Mouse (Mus musculus) layer of hippocampus, postnatal 14 days (tissue): Measurements from ENCODE around the gene Anks1. TPM values are rescaled to one million over a fixed set of nuclear protein-coding genes. Genes with fewer than 3 reads are reported as not detected.
"Not testable (repeated sequence)": the region's sequence is repeated elsewhere in the genome, so short reads cannot be mapped to it uniquely, and the experiment has no call there.

ENCODE experiments used
- DNase-seq, 2 experiments: peaks; one replicate each; pipeline ENCODE4 v3.0.0; 2021 to 2022; ENCODE audit warnings: low spot score in 2 of 2, mixed read lengths in 1 of 2
- total RNA-seq, 2 experiments: library from RNA; stranded (reverse); gene quantifications; 2 replicates each; pipeline ENCODE4 v1.2.3; 2021

The Anks1 gene
- total RNA-seq, 2 experiments from 2014 or later, result 38.0 to 39.5 TPM

GRCm38 (mm10) chr17:27964607-27965006 lies 55.5 kb downstream of the Anks1 start:
- no peak for DNase-seq

- DNase-seq, result no peak
Observed at GRCm38 (mm10) chr17:27965292-27965691, 56.2 kb downstream of the Anks1 start.

- no peak for DNase-seq
Observed at GRCm38 (mm10) chr17:27966056-27966455, 57.0 kb downstream of the Anks1 start.

GRCm38 (mm10) chr17:27966508-27967021 lies 57.5 kb downstream of the Anks1 start:
- no peak for DNase-seq

GRCm38 (mm10) chr17:27967529-27967928 lies 58.4 kb downstream of the Anks1 start:
- no peak for DNase-seq

GRCm38 (mm10) chr17:27968033-27968750 lies 59.1 kb downstream of the Anks1 start:
- DNase-seq, result no peak

- DNase-seq, result no peak
Observed at GRCm38 (mm10) chr17:27968903-27969302, 59.8 kb downstream of the Anks1 start.

GRCm38 (mm10) chr17:27969365-27969764 lies 60.3 kb downstream of the Anks1 start:
- DNase-seq, result no peak

GRCm38 (mm10) chr17:27969896-27970295 lies 60.8 kb downstream of the Anks1 start:
- no peak for DNase-seq

GRCm38 (mm10) chr17:27970305-27970704 lies 61.2 kb downstream of the Anks1 start:
- no peak for DNase-seq

GRCm38 (mm10) chr17:27971496-27971895 lies 62.4 kb downstream of the Anks1 start:
- peak; percentile 43 to 77 for DNase-seq

- DNase-seq, result no peak
Observed at GRCm38 (mm10) chr17:27973337-27973736, 64.2 kb downstream of the Anks1 start.

- no peak for DNase-seq
Observed at GRCm38 (mm10) chr17:27976266-27976665, 67.2 kb downstream of the Anks1 start.

GRCm38 (mm10) chr17:27977008-27977636 lies 68.0 kb downstream of the Anks1 start:
- DNase-seq, result no peak

- DNase-seq, result no peak
Observed at GRCm38 (mm10) chr17:27980391-27980955, 71.4 kb downstream of the Anks1 start.

- DNase-seq, result no peak
Observed at GRCm38 (mm10) chr17:27981451-27982069, 72.5 kb downstream of the Anks1 start.

GRCm38 (mm10) chr17:27982070-27982457 lies 73.0 kb downstream of the Anks1 start:
- not testable (repeated sequence) for DNase-seq

GRCm38 (mm10) chr17:27982712-27983266 lies 73.7 kb downstream of the Anks1 start:
- no peak for DNase-seq

GRCm38 (mm10) chr17:27984421-27984820 lies 75.3 kb downstream of the Anks1 start:
- DNase-seq, result no peak

GRCm38 (mm10) chr17:27986106-27986505 lies 77.0 kb downstream of the Anks1 start:
- no peak for DNase-seq

GRCm38 (mm10) chr17:27989807-27990542 lies 80.9 kb downstream of the Anks1 start:
- DNase-seq, result peak; percentile 72 to 80
